In the genomic region with DNA sequence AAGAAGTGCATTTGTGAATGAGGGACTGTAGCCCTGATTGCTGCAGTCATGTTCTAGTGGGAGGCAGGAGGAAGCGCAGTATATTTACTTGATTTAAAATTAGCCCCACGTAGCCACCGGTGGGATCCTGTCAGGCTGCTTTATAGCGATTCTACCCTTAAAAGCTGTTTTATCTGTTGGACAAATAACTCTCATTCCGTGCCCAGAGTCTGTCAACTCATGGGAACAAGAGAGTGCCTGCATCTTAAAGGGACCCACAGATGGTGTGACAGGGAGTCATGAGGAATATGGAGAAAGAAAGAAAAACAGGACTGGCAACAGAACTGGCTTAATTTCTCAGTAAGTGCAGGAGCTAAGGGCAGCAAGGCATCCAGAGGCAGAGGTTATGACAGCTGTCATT, we compare ENCODE assay signal across 28 mouse cellular contexts.
DNase-seq lines count a peak whose midpoint lies in the region; ATAC-seq and TF ChIP-seq lines count a peak whose summit lies in the region.
"Had no signal": no experiment of that assay in that cellular context is flagged by ENCODE, and none has a peak within 500 bp of the region (broad histone marks: within the 10 kb centered on the region; RNA-seq: fewer than 3 reads in every experiment).

No protein-coding gene starts in this region.

- H3K27me3 ChIP-seq in forebrain, embryonic 13.5 days = no peaks in the 10 kb centered on the region
- H3K27me3 ChIP-seq in hindbrain, embryonic 16.5 days (replicated peaks; ENCODE audit: control insufficient read depth, insufficient read depth, low read length) = no peaks in the 10 kb centered on the region; the same call in 1 of the 2 replicates
- H3K27me3 ChIP-seq in intestine, postnatal 0 days (replicated peaks; ENCODE audit: control insufficient read depth, insufficient read depth, low read length) = no peaks in the 10 kb centered on the region
- H3K27me3 ChIP-seq: CH12.LX; embryonic facial prominence, embryonic 13.5 days; limb, embryonic 12.5 days had no signal

- peak; percentile 32; the same call in 1 of the 2 replicates for ATAC-seq in forebrain, embryonic 13.5 days
- ATAC-seq in hindbrain, embryonic 16.5 days = peak; percentile 19; the same call in 1 of the 2 replicates
- no peak for ATAC-seq in intestine, postnatal 0 days
- ATAC-seq: liver, postnatal 0 days had no signal

- no peak overlapping the region for H3K9ac ChIP-seq in forebrain, embryonic 13.5 days
- no peak overlapping the region for H3K9ac ChIP-seq in hindbrain, embryonic 16.5 days (ENCODE audit: low read depth, low read length)
- H3K9ac ChIP-seq in intestine, postnatal 0 days (ENCODE audit: low read depth, low read length) = no peak overlapping the region
- H3K9ac ChIP-seq: embryonic facial prominence, embryonic 13.5 days; heart, embryonic 13.5 days; limb, embryonic 12.5 days; liver, postnatal 0 days; neural tube, embryonic 12.5 days had no signal

- peaks cover 25% of the 10 kb centered on the region for H3K36me3 ChIP-seq in forebrain, embryonic 13.5 days (ENCODE audit: poor library complexity, severe bottlenecking)
- no peaks in the 10 kb centered on the region for H3K36me3 ChIP-seq in hindbrain, embryonic 16.5 days (ENCODE audit: control insufficient read depth, insufficient read depth, low read length)
- no peaks in the 10 kb centered on the region for H3K36me3 ChIP-seq in intestine, postnatal 0 days (ENCODE audit: control insufficient read depth, insufficient read depth)
- H3K36me3 ChIP-seq: G1E; heart, embryonic 13.5 days had no signal

- WGBS in forebrain, embryonic 13.5 days = 53% methylated on average over 5 of the region's 5 CpGs
- WGBS in hindbrain, embryonic 16.5 days = 37% methylated on average over 5 of the region's 5 CpGs
- 53% methylated on average over 5 of the region's 5 CpGs for WGBS in intestine, postnatal 0 days

- peak in 1 of 2 experiments; percentile 25 for DNase-seq in layer of hippocampus, adult 2 months (ENCODE audit: low spot score in 2 of 2)
- no peak for DNase-seq in layer of hippocampus, postnatal 25 days (ENCODE audit: extremely low spot score in 1 of 2, low spot score in 1 of 2)
- peak; percentile 80 for DNase-seq in brain, embryonic 14.5 days (ENCODE audit: low read depth)
- no peak for DNase-seq in kidney, adult 8-10 months
- DNase-seq: B cell, adult 2 months; cerebellum, adult 2 months; cerebellum, postnatal 36 days; embryo, embryonic 11 days; gastrocnemius, postnatal 14 days; heart, postnatal 14 days; kidney, adult 18-20 months; liver, postnatal 0 days; lung, postnatal 10 days; thymus, adult 18-20 months; thymus, postnatal 36 days had no signal

- no peak overlapping the region for H3K4me2 ChIP-seq in forebrain, embryonic 13.5 days
- H3K4me2 ChIP-seq in hindbrain, embryonic 16.5 days (ENCODE audit: low read length) = no peak overlapping the region
- H3K4me2 ChIP-seq in intestine, postnatal 0 days (replicated peaks; ENCODE audit: low read depth) = no peak overlapping the region
- H3K4me2 ChIP-seq: embryonic facial prominence, embryonic 13.5 days; heart, embryonic 13.5 days; limb, embryonic 12.5 days; liver, embryonic 11.5 days; midbrain, embryonic 11.5 days; neural tube, embryonic 12.5 days had no signal

- no peak for TF ChIP-seq CTCF in layer of hippocampus, adult 2 months (conservative IDR thresholded peaks at IDR 0.05)
- TF ChIP-seq CTCF in brain, embryonic 14.5 days (IDR thresholded peaks at IDR 0.05; ENCODE audit: borderline replicate concordance, extremely low read depth, insufficient read depth, insufficient read length) = no peak
- no peak for TF ChIP-seq CTCF in intestine, postnatal 0 days (IDR thresholded peaks at IDR 0.05; ENCODE audit: low read depth)

- H3K4me1 ChIP-seq in forebrain, embryonic 13.5 days = peaks cover 42% of the 10 kb centered on the region
- H3K4me1 ChIP-seq in hindbrain, embryonic 16.5 days (ENCODE audit: control insufficient read depth, insufficient read depth, low read depth, low read length) = peaks cover 15% of the 10 kb centered on the region
- H3K4me1 ChIP-seq in intestine, postnatal 0 days (replicated peaks; ENCODE audit: control insufficient read depth, insufficient read depth, low read length) = no peaks in the 10 kb centered on the region

- peak overlapping the region; percentile 49; the same call in 1 of the 2 replicates for H3K27ac ChIP-seq in layer of hippocampus, adult 2 months
- H3K27ac ChIP-seq in forebrain, embryonic 13.5 days = peak overlapping the region; percentile 33
- no peak overlapping the region for H3K27ac ChIP-seq in hindbrain, embryonic 16.5 days (ENCODE audit: low read depth, low read length)
- H3K27ac ChIP-seq in intestine, postnatal 0 days (ENCODE audit: low read depth, low read length) = no peak overlapping the region
- H3K27ac ChIP-seq: embryonic facial prominence, embryonic 13.5 days; heart, embryonic 13.5 days; kidney, postnatal 0 days; limb, embryonic 12.5 days; neural tube, embryonic 12.5 days had no signal

- H3K9me3 ChIP-seq in forebrain, embryonic 13.5 days (replicated peaks) = no peaks in the 10 kb centered on the region
- no peaks in the 10 kb centered on the region for H3K9me3 ChIP-seq in hindbrain, embryonic 16.5 days (ENCODE audit: control insufficient read depth, low read length)
- H3K9me3 ChIP-seq in intestine, postnatal 0 days (ENCODE audit: control insufficient read depth) = no peaks in the 10 kb centered on the region
- H3K9me3 ChIP-seq: embryonic facial prominence, embryonic 13.5 days; heart, embryonic 13.5 days; limb, embryonic 12.5 days; neural tube, embryonic 12.5 days had no signal

- no peak for TF ChIP-seq POLR2A in brain, embryonic 14.5 days (IDR thresholded peaks at IDR 0.05; ENCODE audit: borderline replicate concordance, extremely low read depth, insufficient read depth, insufficient read length, poor library complexity, severe bottlenecking)

- no peak overlapping the region for H3K4me3 ChIP-seq in layer of hippocampus, adult 2 months
- H3K4me3 ChIP-seq in forebrain, embryonic 13.5 days = no peak overlapping the region
- H3K4me3 ChIP-seq in hindbrain, embryonic 16.5 days (ENCODE audit: low read length) = no peak overlapping the region
- no peak overlapping the region for H3K4me3 ChIP-seq in intestine, postnatal 0 days (ENCODE audit: low read depth, low read length)
- H3K4me3 ChIP-seq: embryonic facial prominence, embryonic 13.5 days; erythroblast, embryonic 14.5 days; heart, embryonic 13.5 days; limb, embryonic 12.5 days; neural tube, embryonic 12.5 days had no signal

Comparison
In these comparisons a context has a peak if more than half of its experiments do, and no peak if none do; other contexts are left out.
1. H3K27ac ChIP-seq: peak in layer of hippocampus, adult 2 months (single experiment) and forebrain, embryonic 13.5 days (single experiment); none in hindbrain, embryonic 16.5 days (single experiment) and intestine, postnatal 0 days (single experiment).